Mouse (Mus musculus): ENCODE data around the gene Abhd17a. TPM values are rescaled to one million over a fixed set of nuclear protein-coding genes. Genes with fewer than 3 reads are reported as not detected.

Abhd17a gene
- total RNA-seq, 2 experiments from 2014 or later = 52.5 to 62.7 TPM

GRCm38 (mm10) chr10:80553997-80554396 lies 36.1 kb downstream of the Abhd17a start:
- intact Hi-C loops (cut with DNase I) = no loop called here
- no peak for DNase-seq

GRCm38 (mm10) chr10:80553575-80553974 lies 36.6 kb downstream of the Abhd17a start:
- DNase-seq = no peak
- intact Hi-C loops (cut with DNase I) = no loop called here

- no peak for DNase-seq
- intact Hi-C loops (cut with DNase I) = no loop called here
Measured at GRCm38 (mm10) chr10:80552364-80552763, 37.8 kb downstream of the Abhd17a start.

- no peak for DNase-seq
- intact Hi-C loops (cut with DNase I) = loop anchor here (2.0 kb wide), 1 partner anchor 100 kb away; no protein-coding TSS in a partner anchor
Measured at GRCm38 (mm10) chr10:80549279-80549678, 40.9 kb downstream of the Abhd17a start.

GRCm38 (mm10) chr10:80548428-80549006 lies 41.6 kb downstream of the Abhd17a start:
- intact Hi-C loops (cut with DNase I) = loop anchor here (2.0 kb wide), 1 partner anchor 100 kb away; no protein-coding TSS in a partner anchor
- DNase-seq = peak; percentile 45 to 54

- intact Hi-C loops (cut with DNase I) = no loop called here
- DNase-seq = no peak
Measured at GRCm38 (mm10) chr10:80547539-80547938, 42.6 kb downstream of the Abhd17a start.

- intact Hi-C loops (cut with DNase I) = no loop called here
- no peak for DNase-seq
Measured at GRCm38 (mm10) chr10:80546945-80547344, 43.2 kb downstream of the Abhd17a start.

GRCm38 (mm10) chr10:80545590-80545989 lies 44.6 kb downstream of the Abhd17a start:
- DNase-seq = no peak
- intact Hi-C loops (cut with DNase I) = no loop called here

- DNase-seq = no peak
- intact Hi-C loops (cut with DNase I) = no loop called here
Measured at GRCm38 (mm10) chr10:80543873-80544272, 46.3 kb downstream of the Abhd17a start.

- DNase-seq = no peak
- intact Hi-C loops (cut with DNase I) = no loop called here
Measured at GRCm38 (mm10) chr10:80539493-80539892, 50.6 kb downstream of the Abhd17a start.

GRCm38 (mm10) chr10:80538710-80539394 lies 51.3 kb downstream of the Abhd17a start, which contains the start of gene Atp8b3:
Atp8b3 (minus strand) TSS chr10:80539124.
- peak; percentile 54 to 69 for DNase-seq
- intact Hi-C loops (cut with DNase I) = no loop called here

- intact Hi-C loops (cut with DNase I) = no loop called here
Measured at GRCm38 (mm10) chr10:80538180-80538579, 52.0 kb downstream of the Abhd17a start.

GRCm38 (mm10) chr10:80535711-80536110 lies 54.4 kb downstream of the Abhd17a start:
- DNase-seq = no peak
- intact Hi-C loops (cut with DNase I) = no loop called here

More at GRCm38 (mm10) chr10:80538180-80538579, 52.0 kb downstream of the Abhd17a start:
- no peak for DNase-seq

- no peak for DNase-seq
- intact Hi-C loops (cut with DNase I) = no loop called here
Measured at GRCm38 (mm10) chr10:80535071-80535470, 55.1 kb downstream of the Abhd17a start.

GRCm38 (mm10) chr10:80533704-80534103 lies 56.4 kb downstream of the Abhd17a start:
- intact Hi-C loops (cut with DNase I) = no loop called here
- no peak for DNase-seq

Small RNA genes within 50 kb of the gene (microRNA-seq; reads per million reads assigned to microRNA genes)
- gene Mir6912 = 0.74 to 1.1 reads per million in 2 experiments

Other genes with a start within 250 kb of the Abhd17a start
- gene Adamtsl5, start 241.9 kb downstream of the Abhd17a start, total RNA-seq (2021) = 10 to 100 TPM; 27.4 to 38.1 TPM
- gene Plk5, start 233.9 kb downstream of the Abhd17a start, total RNA-seq (2021) = under 1 TPM; 0.15 to 0.20 TPM
- gene Mex3d, start 202.7 kb downstream of the Abhd17a start, total RNA-seq (2021) = 1 to 10 TPM; 3.4 to 4.5 TPM
- 10 to 100 TPM; 95.1 to 99.9 TPM for gene Mbd3, start 190.8 kb downstream of the Abhd17a start, total RNA-seq (2021)
- gene Uqcr11, start 183.5 kb downstream of the Abhd17a start, total RNA-seq (2021) = 100 to 1,000 TPM; 825 to 866 TPM
- 10 to 100 TPM; 11.0 to 12.0 TPM for gene Tcf3, start 156.7 kb downstream of the Abhd17a start, total RNA-seq (2021)
- not detected for gene Onecut3, start 95.5 kb downstream of the Abhd17a start, total RNA-seq (2021)
- not detected for gene Atp8b3, start 51.2 kb downstream of the Abhd17a start, total RNA-seq (2021)
- gene Rexo1, start 28.8 kb downstream of the Abhd17a start, total RNA-seq (2021) = 1 to 10 TPM; 8.8 to 9.7 TPM
- gene Klf16, start 13.0 kb downstream of the Abhd17a start, total RNA-seq (2021) = 1 to 10 TPM; 1.5 TPM
- gene Scamp4, start 12.5 kb upstream of the Abhd17a start, total RNA-seq (2021) = 10 to 100 TPM; 14.5 to 14.8 TPM
- under 1 TPM; 0.52 to 0.99 TPM for gene Adat3, start 12.5 kb upstream of the Abhd17a start, total RNA-seq (2021)
- gene Gm49322, start 15.7 kb upstream of the Abhd17a start, total RNA-seq (2021) = under 1 TPM; 0.25 to 0.26 TPM
- 10 to 100 TPM; 84.0 to 90.0 TPM for gene Csnk1g2, start 32.5 kb upstream of the Abhd17a start, total RNA-seq (2021)
- 10 to 100 TPM; 32.1 to 33.5 TPM for gene Btbd2, start 66.7 kb upstream of the Abhd17a start, total RNA-seq (2021)
- 100 to 1,000 TPM; 216 to 227 TPM for gene Mknk2, start 87.8 kb upstream of the Abhd17a start, total RNA-seq (2021)
- 1 to 10 TPM; 3.4 to 3.6 TPM for gene Mob3a, start 111.6 kb upstream of the Abhd17a start, total RNA-seq (2021)
- 1 to 10 TPM; 1.2 to 2.7 TPM for gene Izumo4, start 111.8 kb upstream of the Abhd17a start, total RNA-seq (2021)
- gene Ap3d1, start 151.9 kb upstream of the Abhd17a start, total RNA-seq (2021) = 10 to 100 TPM; 23.8 to 25.6 TPM
- gene Dot1l, start 164.9 kb upstream of the Abhd17a start, total RNA-seq (2021) = 10 to 100 TPM; 19.2 to 24.8 TPM
- 10 to 100 TPM; 23.1 to 29.4 TPM for gene Sf3a2, start 207.9 kb upstream of the Abhd17a start, total RNA-seq (2021)
- 10 to 100 TPM; 21.6 to 22.5 TPM for gene Plekhj1, start 208.3 kb upstream of the Abhd17a start, total RNA-seq (2021)
- under 1 TPM; 0.25 to 0.41 TPM for gene Amh, start 214.9 kb upstream of the Abhd17a start, total RNA-seq (2021)
- 100 to 1,000 TPM; 387 to 405 TPM for gene Jsrp1, start 223.2 kb upstream of the Abhd17a start, total RNA-seq (2021)
- 100 to 1,000 TPM; 611 to 682 TPM for gene Oaz1, start 236.3 kb upstream of the Abhd17a start, total RNA-seq (2021)